Mouse (Mus musculus): ENCODE results near the gene Cyp2d40. TPM values are rescaled to one million over a fixed set of nuclear protein-coding genes. Genes with fewer than 3 reads are reported as not detected.
"Not testable (repeated sequence)": the region's sequence is repeated elsewhere in the genome, so short reads cannot be mapped to it uniquely, and the experiment has no call there.

Cyp2d40 gene
- not detected for total RNA-seq (2021)
- long read RNA-seq, experiment 1 = 0 reads
- long read RNA-seq, experiment 2, partial matches to known transcripts = 0 of 1 reads
- long read RNA-seq, experiment 2, other reads (novel, unspliced or antisense) = 0 of 1 reads

- DNase-seq = no peak
Measured at GRCm38 (mm10) chr15:82763631-82764420, at the start of gene Cyp2d40. TSS of gene Cyp2d40 (minus strand) at chr15:82764183.

GRCm38 (mm10) chr15:82810556-82810955, 46.6 kb upstream of the Cyp2d40 start:
- DNase-seq = no peak

GRCm38 (mm10) chr15:82809511-82809910, 45.5 kb upstream of the Cyp2d40 start:
- peak in 1 of 2 experiments; percentile 4 for DNase-seq

- DNase-seq = no peak
Measured at GRCm38 (mm10) chr15:82806969-82807763, 43.2 kb upstream of the Cyp2d40 start.

DNA sequence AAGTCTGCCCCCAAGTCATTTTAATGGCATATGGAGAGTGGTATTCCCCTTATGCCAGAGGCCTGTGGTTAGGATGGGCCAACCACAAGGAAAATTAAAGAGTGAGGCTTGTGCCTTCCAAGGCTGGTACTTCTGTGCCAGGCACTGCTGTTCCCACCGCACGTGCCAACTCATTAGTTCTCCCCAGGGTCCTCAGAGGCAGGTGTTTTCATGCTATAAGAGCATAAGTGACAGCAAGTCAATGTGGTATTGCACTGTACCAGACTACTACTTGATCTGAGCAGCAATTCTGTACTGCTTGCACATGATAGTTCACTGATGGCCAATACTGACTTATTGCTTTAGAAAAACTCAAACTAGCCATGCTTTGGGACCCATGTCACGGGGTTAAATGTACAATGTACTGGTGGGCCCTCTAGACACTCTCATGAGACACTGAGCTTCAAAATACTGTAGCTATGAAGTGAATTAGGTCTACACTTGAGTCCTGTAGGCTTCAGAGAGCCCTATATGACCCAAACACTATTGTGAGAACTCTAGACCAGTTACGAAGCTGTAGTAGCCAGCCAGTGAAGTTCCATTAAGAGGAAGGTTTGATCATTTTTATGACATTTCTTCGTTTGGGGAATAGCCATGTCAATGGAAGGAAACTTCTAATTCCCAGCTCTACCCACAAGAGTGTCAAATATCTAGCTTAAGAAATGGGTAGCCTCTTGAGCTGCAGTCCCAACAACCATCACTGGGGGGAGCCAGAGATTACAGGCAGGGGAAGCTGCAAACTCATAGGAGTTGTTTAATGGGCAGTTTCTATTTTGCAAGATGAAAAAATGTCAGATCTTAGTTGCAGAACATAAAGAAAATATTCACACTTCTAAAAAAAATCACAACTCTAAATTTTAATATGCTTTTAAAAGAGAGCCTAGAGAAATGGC, 41.0 kb upstream of the Cyp2d40 start:
- peak; percentile 78 to 85 for DNase-seq

DNA sequence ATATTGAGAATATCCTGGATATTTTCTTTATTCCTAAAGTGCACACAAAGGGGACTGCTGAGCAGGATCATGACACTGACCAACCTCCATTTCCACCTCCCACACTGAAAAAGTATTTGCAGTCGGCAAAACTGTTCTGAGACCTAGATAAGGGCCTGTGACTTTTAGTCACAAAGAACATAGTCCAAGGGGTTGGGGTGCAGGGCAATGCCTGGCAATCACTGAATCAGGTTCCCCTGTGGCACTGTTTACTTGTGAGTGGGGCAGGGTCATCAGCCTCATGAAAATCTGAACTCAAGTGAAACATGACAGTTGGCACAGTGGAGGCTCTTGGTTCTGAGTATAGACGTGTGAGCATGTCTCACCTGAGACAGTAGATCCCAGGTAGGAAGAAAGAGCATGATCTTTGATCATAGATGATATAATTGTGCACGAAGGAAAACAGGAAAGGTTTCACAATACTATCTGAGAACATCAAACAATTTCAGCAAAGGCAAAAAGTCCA, 32.0 kb upstream of the Cyp2d40 start:
- no peak for DNase-seq

DNA sequence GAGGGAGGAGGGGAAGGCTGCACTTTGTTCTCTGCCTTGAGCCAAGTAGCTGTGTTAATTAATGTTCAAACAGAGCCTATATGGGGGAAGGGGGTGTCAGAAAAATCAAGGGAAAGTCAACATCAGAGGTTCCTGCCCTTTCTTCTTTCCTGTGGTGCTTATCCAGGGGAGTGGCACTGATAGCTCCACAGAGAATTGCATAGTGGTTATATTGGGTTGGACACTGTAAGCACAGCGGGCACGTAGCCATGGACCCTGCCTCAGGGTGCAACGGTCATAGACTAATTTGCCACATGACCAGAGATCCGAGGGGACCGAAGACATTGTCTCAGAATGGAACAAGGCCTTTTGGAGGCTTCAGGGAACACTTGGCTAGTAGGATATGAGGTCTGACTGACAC, 30.3 kb upstream of the Cyp2d40 start, which contains the start of gene Cyp2d26:
Gene Cyp2d26 (minus strand): TSS at position 18 of the 400 bp plus-strand sequence.
- no peak for DNase-seq

- DNase-seq = no peak
Measured at GRCm38 (mm10) chr15:82793868-82794267, 29.9 kb upstream of the Cyp2d40 start.

- no peak for DNase-seq
Measured at GRCm38 (mm10) chr15:82793454-82793853, 29.5 kb upstream of the Cyp2d40 start.

DNA sequence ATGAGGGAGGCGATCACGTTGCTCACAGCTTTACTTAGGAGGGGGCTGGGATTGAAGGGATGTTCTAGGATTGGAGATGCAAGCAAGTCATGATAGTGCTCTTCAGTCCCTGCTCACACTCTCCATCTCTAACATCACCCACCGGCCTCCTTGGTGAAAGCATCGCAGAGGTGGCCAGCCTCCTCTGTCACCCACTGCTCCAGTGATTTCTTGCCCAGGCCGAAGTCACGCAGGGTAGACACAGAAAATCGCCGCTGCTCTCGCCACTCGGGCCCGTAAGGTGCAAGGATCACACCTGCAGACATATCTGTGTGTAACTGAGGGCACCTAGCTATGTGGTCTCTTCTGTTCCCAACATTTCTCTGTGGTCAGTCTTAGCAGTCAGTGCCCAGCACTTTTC, 28.6 kb upstream of the Cyp2d40 start:
- no peak for DNase-seq

- DNase-seq = no peak
Measured at GRCm38 (mm10) chr15:82784581-82784980, 20.6 kb upstream of the Cyp2d40 start.

DNA sequence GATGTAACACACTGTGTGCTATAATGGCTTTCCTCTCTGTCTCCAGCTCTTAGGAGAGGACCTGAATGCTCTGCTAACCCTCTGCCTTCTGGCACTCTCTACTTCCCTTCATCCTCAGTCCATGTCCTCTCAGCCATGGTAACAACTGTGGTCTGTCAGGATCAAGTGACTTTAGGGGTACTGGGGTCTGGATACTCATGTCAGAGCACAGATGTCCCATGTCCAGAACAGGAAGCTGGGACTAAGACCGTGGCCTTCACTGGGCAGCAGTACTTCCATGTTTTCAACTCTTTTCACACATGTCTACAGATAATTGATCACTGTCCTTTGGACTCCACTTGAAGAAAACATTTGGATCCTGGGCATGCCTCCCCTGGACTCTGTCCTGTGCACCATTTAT, 19.8 kb upstream of the Cyp2d40 start:
- no peak for DNase-seq

DNA sequence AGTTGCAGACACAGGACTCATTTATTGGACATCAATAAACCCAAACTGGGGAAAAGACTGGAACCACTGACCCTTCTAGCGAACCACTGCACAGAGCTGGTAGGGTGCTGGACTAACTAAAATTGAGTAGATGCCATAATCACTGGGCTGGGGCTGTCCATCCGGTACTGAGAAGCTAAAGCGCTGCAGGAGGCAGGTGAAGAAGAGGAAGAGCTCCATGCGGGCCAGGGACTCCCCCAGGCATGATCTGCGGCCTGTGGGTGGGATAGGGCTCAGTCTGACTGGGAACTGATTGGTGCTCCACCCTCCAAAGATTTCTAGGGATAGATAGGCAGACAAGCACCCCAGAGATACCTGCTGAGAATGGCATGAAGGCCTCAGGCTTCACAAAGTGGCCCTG, 13.9 kb upstream of the Cyp2d40 start:
- DNase-seq = not testable (repeated sequence)

DNA sequence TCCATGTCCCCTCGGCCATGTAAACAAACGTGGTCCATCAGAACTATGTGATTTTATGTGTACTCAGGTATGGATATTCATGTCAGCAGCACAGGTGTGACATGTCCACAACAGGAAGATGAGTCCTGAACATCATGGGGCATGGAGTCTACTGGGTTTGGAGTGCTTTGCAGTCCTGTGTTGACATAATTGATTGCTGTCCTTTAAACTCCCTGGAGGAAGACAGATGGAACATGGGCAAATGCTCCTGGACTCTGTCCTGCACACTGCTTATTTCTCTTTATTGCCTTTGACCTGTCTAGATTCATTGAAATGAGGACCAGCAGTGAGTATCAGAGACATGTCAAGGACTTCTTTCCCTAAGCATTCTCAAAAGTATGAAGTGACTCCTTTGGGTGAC, 2.0 kb upstream of the Cyp2d40 start:
- DNase-seq = no peak

- no peak for DNase-seq
Measured at GRCm38 (mm10) chr15:82764881-82765280, 898 bp upstream of the Cyp2d40 start.

DNA sequence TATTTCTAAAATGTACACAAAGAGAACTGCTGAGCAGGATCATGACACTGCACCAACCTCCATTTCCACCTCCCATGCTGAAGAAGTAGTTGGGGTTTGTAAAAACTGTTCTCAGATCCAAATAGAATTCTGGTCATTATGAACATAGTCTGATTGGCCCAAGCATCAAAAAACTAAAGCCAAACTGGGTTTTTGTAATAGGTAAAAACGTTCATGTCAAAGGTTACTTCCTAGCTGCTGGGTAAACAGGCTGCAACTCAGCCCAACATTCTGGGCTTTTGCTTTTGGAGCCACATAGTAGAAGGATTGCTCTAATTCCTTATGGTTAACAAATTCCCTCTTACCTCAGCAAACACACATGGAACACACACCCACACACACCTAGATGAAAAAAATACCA, 15.8 kb downstream of the Cyp2d40 start:
- no peak for DNase-seq

GRCm38 (mm10) chr15:82747516-82747915, 16.5 kb downstream of the Cyp2d40 start:
- DNase-seq = no peak

- not testable (repeated sequence) for DNase-seq
Measured at GRCm38 (mm10) chr15:82733331-82733925, 30.6 kb downstream of the Cyp2d40 start.
